Mouse (Mus musculus) small intestine, adult 2 months (tissue): ENCODE measurements at regions not wholly inside any gene's neighbourhood (a gene's known extent, or its start where the extent isn't known, plus 50 kb on each side); places are given as distances from the start of the nearest gene placed in this dataset.

Experiments used
- H3K27ac ChIP-seq: fragments of 200-500 bp; 2 replicates; pipeline ENCODE4 v1.5.1; 2012; ENCODE audit warnings: low read depth, low read length, control low read depth, inconsistent platforms; ENCODE audit not compliant: insufficient read depth
- H3K27me3 ChIP-seq: fragments of 200-500 bp; 2 replicates; pipeline ENCODE4 v1.6.1; 2012; ENCODE audit warnings: mild to moderate bottlenecking, moderate library complexity, low read length, inconsistent platforms; ENCODE audit not compliant: control insufficient read depth, insufficient read depth
- H3K36me3 ChIP-seq: fragments of 200-500 bp; 2 replicates; pipeline ENCODE4 v1.6.1; 2012; ENCODE audit warnings: mild to moderate bottlenecking, low read length, control low read depth, inconsistent platforms; ENCODE audit not compliant: control insufficient read depth, insufficient read depth
- H3K4me1 ChIP-seq: fragments of 200-500 bp; 2 replicates; pipeline ENCODE4 v1.6.1; 2012; ENCODE audit warnings: low read length, inconsistent platforms, mixed read lengths; ENCODE audit not compliant: control insufficient read depth, insufficient read depth, insufficient read length
- H3K4me3 ChIP-seq: fragments of 200-500 bp; 2 replicates; pipeline ENCODE4 v1.5.1; 2012; ENCODE audit warnings: low read depth, mild to moderate bottlenecking, control low read depth, inconsistent platforms, low read length, moderate library complexity
- CTCF ChIP-seq: fragments of 200-500 bp; IDR thresholded peaks from 2 replicates; pipeline ENCODE4 v1.5.1; 2012; ENCODE audit warnings: low read depth, mild to moderate bottlenecking, control low read depth, inconsistent platforms, low read length, moderate library complexity, mixed read lengths; ENCODE audit not compliant: insufficient replicate concordance, insufficient read length; ENCODE audit errors: extremely low read depth
- POLR2A ChIP-seq: fragments of 200-500 bp; IDR thresholded peaks from 2 replicates; pipeline ENCODE4 v1.6.1; 2012; ENCODE audit warnings: low read depth, mild to moderate bottlenecking, control low read depth, inconsistent platforms, low read length, moderate library complexity
- WGBS: fragments of 180-500 bp; shearing (Covaris S2); methylation state at CpG from one replicate; pipeline ENCODE4 v1.1.7; 2018; 5-methylcytosine and 5-hydroxymethylcytosine counted together

DNA sequence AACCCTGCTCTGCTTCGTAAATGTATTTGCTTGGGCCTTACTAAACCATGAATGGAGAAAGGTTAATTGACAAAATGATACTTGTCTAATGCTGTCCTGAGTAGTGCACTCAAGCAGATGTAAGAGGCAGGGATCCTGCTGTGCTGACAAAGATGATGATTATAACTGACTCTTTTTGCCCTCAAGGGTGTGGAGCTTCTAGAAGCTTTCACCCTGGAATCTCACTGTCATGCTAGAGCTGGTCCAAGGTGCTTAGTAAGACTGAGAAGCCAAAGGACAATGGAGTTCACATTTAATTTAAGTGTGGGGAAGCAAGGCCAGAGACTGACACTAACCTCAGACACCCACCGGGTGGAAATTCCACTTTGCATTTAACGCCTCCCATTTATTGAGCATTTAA, 220.3 kb upstream of the Ptbp2 start:
- Histone ChIP-seq H3K27ac (no peak overlapping the region), H3K27me3 (no peaks in the 10 kb centered on the region), H3K4me1 (no peaks in the 10 kb centered on the region), H3K36me3 (no peaks in the 10 kb centered on the region), H3K4me3 (no peak overlapping the region)
- 90% methylated on average over 3 of the region's 3 CpGs for WGBS
- TF ChIP-seq CTCF (no peak), POLR2A (no peak)

DNA sequence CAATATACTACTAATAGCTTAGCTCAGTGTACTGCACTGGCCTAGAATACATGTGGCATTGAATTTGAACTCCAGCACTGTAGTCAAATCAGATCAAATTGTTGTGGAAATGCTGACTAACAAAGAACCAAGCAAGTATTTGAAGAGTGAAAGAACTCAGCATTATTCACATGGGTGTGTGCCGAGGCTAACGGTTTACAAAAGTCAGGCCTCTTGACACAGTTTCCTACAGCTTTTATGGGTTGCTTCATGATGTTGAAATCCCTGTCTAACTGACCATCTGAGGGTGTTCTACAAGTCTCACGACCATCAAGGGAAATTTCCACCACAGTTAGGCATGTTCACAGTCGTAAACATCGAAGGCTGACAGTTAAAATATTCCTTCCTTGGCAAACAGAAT, 216.0 kb upstream of the Ptbp2 start:
- 43% methylated on average over 5 of the region's 5 CpGs for WGBS
- H3K4me3 ChIP-seq = no peak overlapping the region
- H3K4me1 ChIP-seq = no peaks in the 10 kb centered on the region
- no peak for TF ChIP-seq CTCF
- TF ChIP-seq POLR2A = no peak
- no peaks in the 10 kb centered on the region for H3K27me3 ChIP-seq
- H3K27ac ChIP-seq = no peak overlapping the region
- H3K36me3 ChIP-seq = no peaks in the 10 kb centered on the region

DNA sequence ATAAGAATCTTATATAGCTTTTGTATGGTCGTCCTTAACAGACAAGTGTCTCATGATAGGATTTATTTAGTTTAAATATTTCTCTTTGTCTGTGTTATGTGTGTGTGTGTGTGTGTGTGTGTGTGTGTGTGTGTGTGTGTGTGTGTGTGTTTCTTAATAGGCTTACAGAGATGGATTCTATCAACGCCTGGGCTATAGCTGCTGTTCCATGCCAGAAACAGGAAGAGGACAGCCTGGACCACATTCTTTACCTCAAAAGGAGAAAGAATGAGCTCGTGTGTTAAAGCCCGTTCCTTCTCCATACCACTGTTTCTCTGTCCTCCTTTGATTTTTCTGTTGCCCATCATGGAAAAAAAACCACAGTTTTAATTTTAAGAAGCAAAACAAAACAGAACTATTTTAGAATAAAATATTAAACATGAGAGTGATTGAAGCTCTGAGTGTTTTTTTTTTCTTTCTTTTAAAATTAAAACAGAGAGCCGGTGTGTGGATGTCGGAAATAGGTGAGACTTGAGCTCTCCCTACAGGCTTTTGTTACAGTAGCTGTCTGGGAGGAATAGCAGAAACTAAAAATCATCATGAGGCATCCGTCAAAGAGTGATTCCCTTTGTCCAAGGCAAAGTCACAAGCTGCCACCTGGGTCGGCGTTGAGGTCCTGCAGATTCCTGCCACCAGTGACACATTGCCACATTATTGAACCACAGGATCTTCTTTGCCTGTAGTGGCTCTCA, 212.2 kb upstream of the Ptbp2 start:
- Histone ChIP-seq H3K4me3 (no peak overlapping the region), H3K36me3 (no peaks in the 10 kb centered on the region), H3K27ac (no peak overlapping the region), H3K4me1 (no peaks in the 10 kb centered on the region), H3K27me3 (no peaks in the 10 kb centered on the region)
- TF ChIP-seq CTCF = no peak
- 66% methylated on average over 9 of the region's 9 CpGs for WGBS

DNA sequence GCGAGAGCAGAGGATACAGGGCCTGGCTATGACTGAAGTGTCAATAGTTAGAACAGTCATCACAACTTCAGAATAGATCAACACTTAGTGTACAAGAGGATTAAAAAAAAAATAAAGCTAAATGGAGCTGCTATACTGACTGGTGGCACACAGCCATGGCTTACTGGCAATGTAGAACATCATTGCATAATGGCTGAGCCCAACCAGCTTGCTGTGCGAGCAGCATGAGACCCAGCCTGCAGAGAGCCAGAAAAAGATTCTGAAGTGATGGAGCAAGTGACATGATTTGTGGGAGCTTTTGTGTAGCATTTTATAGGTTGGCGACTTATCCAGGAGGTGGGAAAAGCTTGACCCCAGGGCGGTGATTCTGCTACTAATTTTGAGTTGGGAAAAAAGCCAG, 211.5 kb upstream of the Ptbp2 start:
- H3K27me3 ChIP-seq = no peaks in the 10 kb centered on the region
- no peak overlapping the region for H3K4me3 ChIP-seq
- peak overlapping the region; percentile 29; the same call in 1 of the 2 replicates for H3K27ac ChIP-seq
- TF ChIP-seq POLR2A (no peak), CTCF (no peak)
- 73% methylated on average over 4 of the region's 4 CpGs for whole genome bisulfite sequencing
- no peaks in the 10 kb centered on the region for H3K36me3 ChIP-seq
- no peaks in the 10 kb centered on the region for H3K4me1 ChIP-seq

DNA sequence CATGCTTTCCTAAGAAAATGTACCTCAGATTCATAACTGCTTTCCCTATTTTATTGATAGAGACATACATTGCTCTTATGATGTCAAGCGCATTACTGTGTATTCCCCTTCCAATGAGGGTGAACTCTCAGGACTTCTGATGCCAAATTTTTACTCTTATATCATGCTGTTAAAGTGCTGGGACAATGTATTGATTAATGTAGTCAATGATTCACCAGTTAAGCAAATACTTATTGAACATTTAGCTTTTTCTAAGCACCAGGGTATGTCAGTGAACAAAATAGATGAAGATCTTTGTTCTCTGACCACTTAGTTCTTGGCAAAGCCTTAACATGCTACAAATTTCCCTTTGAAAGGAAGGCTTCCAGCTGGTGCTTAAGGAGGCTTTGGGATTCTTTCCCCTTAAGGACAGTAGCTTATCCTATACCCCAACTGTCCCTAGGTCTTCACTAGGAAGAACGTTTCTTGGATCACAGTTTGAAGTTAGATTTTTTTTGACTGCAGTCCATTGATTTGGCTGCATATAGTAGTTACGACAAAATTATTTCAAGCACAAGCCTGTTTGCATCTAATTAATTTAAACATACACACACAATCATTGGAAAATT, 203.1 kb upstream of the Ptbp2 start:
- Histone ChIP-seq H3K27ac (no peak overlapping the region), H3K27me3 (no peaks in the 10 kb centered on the region), H3K4me3 (no peak overlapping the region), H3K4me1 (no peaks in the 10 kb centered on the region), H3K36me3 (no peaks in the 10 kb centered on the region)
- 56% methylated on average over 3 of the region's 3 CpGs for WGBS
- TF ChIP-seq POLR2A = no peak
- TF ChIP-seq CTCF = no peak

DNA sequence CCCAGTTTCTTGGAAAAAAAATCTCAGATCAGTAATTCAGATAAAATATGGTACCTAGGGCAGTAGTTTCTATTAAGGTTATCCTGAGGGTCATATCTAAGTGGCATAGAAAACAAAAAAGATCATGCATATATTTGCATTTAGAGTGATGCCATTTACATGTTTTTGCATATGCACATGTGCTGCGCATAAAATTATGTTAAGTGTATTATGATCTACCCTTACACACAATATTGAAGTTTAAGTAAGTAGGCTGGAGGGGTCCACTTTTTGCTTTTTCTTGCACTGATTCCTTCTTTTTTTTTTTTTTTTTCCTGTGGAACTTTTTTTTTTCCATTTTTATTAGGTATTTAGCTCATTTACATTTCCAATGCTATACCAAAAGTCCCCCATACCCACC, 193.1 kb upstream of the Ptbp2 start:
- Histone ChIP-seq H3K27ac (no peak overlapping the region), H3K4me1 (no peaks in the 10 kb centered on the region), H3K4me3 (no peak overlapping the region), H3K36me3 (no peaks in the 10 kb centered on the region), H3K27me3 (no peaks in the 10 kb centered on the region)
- WGBS = 95% methylated on average over 1 of the region's 1 CpGs
- no peak for TF ChIP-seq CTCF
- no peak for TF ChIP-seq POLR2A

DNA sequence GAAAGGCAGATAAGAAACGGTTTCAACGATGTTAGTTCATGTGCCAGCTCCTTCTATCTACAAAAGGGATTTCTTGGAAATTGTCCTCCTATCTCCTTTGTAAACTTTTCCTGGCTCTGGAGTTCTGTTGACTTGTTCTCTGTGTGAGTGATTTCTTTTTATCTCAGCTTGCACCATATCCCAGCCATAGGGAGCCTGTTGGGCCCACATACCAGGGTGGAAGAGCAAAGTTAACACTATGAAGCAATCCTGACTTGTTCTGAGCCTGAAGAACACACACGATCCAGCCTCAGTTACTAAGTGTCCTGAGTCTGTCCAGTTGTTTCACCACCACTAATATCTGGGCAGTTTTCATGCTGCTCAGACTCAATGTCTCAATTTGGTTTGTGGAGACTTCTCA, 192.1 kb upstream of the Ptbp2 start:
- no peak overlapping the region for H3K27ac ChIP-seq
- H3K4me3 ChIP-seq = no peak overlapping the region
- no peaks in the 10 kb centered on the region for H3K27me3 ChIP-seq
- no peak for TF ChIP-seq CTCF
- WGBS = 48% methylated on average over 3 of the region's 3 CpGs
- H3K36me3 ChIP-seq = no peaks in the 10 kb centered on the region
- H3K4me1 ChIP-seq = no peaks in the 10 kb centered on the region

DNA sequence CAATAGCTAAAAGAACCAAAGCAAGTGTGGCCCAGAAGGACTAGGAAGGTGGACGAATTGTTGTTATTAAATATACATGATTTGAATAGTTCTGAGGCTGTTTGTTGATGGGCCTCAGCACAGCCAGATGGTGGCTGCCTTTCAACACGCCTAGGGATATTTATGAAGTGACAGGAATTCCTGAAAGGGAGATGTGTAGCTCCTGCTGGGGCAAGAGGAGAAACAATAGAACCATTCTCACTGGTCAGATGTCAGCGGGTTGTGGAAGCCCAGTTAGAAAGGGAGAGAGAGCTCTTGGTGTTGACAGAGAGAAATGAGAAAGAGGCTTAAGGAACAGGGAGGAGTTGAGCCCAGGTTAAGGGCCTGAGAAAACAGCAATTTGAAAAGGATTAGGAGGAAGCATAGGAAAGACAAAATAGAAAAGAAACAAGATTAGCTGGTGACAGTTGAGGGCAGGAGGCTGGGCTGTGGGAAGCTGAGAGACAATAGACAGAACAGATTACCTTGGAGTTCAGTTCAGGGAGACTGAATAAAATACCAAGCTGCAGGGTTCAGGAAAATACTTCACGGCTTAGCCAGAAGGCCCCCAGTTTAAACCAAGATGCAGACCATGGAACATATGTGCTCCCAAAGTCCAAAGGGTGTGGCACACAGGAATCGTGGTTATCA, 174.7 kb upstream of the Ptbp2 start:
- Histone ChIP-seq H3K36me3 (no peaks in the 10 kb centered on the region), H3K4me1 (no peaks in the 10 kb centered on the region), H3K27ac (no peak overlapping the region), H3K4me3 (no peak overlapping the region), H3K27me3 (no peaks in the 10 kb centered on the region)
- WGBS = 34% methylated on average over 5 of the region's 5 CpGs
- TF ChIP-seq POLR2A = no peak
- TF ChIP-seq CTCF = no peak
